Mouse (Mus musculus): ENCODE data around the gene Tspan7. TPM values are rescaled to one million over a fixed set of nuclear protein-coding genes. Genes with fewer than 3 reads are reported as not detected.
A peak's percentile ranks its signal among the peaks of the same experiment; 100 is the strongest.

The Tspan7 gene
- polyA plus RNA-seq, 1 experiment: 262 TPM

DNA sequence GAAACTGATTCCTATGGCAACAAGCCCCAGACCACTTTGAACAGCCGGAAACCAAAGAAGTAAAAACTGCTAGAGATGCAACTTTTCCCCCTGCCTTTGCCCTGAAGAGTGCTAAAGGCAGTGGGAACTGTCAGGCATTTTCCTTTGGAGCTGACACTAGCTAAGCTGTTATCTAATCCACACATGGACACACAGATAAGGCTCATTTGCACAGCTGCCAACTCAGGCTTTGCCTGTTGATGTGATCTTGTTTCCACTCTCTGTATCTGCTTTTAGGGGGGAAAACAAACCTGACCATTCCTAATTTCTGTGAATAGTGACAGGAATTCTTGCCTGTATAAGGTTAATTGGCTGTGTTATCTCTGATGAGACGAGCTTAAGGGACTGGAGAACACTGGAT is 17.7 kb downstream of the Tspan7 start:
- no peak for DNase-seq (ENCODE audit: low read depth)

DNA sequence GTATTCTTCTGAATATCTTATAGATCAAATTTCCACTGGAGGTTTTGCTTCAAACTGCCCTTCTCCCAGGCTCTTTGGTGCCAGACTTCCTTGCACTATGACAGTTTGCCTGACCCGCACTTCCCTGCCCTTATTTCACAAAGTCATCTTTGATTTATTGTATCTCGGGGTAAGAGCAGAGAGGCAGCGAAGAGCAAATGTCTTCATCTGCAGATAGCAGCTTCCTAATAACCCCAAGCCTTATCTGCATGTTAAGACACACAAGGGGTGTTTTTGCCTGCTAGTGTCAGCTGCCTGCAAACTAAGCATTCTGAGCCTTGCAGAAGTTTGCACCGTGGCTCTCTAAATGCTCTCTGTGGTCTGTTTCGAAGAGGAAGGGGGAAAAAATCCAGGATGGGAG is 29.5 kb downstream of the Tspan7 start:
- TF ChIP-seq POLR2A (IDR thresholded peaks at IDR 0.05; ENCODE audit: borderline replicate concordance, extremely low read depth, insufficient read depth, insufficient read length, poor library complexity, severe bottlenecking) (no peak), CTCF (IDR thresholded peaks at IDR 0.05; ENCODE audit: borderline replicate concordance, extremely low read depth, insufficient read depth, insufficient read length) (no peak)

More for the DNA sequence above, 17.7 kb downstream of the Tspan7 start:
- TF ChIP-seq CTCF (IDR thresholded peaks at IDR 0.05; ENCODE audit: borderline replicate concordance, extremely low read depth, insufficient read depth, insufficient read length) (no peak), POLR2A (IDR thresholded peaks at IDR 0.05; ENCODE audit: borderline replicate concordance, extremely low read depth, insufficient read depth, insufficient read length, poor library complexity, severe bottlenecking) (no peak)

DNA sequence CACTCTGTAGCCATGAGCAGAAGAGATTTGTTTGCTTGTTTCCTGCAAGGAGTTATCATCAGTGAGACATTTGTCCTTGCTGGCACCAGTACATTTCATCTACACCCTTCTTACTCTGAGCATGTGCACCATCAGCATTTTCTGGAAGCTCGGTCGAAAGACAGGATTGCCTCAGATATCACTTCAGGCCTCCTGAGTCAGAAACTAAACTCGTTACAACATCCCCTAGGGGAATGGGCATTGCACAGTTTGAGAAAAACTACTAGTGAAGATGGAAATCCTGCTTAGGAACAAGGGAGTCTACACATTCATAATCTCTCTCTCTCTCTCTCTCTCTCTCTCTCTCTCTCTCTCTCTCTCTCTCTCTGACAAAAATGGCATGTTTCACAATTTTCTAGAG is 30.0 kb downstream of the Tspan7 start:
- peak; percentile 3 for DNase-seq (ENCODE audit: low read depth)
- TF ChIP-seq POLR2A (IDR thresholded peaks at IDR 0.05; ENCODE audit: borderline replicate concordance, extremely low read depth, insufficient read depth, insufficient read length, poor library complexity, severe bottlenecking) (no peak), CTCF (IDR thresholded peaks at IDR 0.05; ENCODE audit: borderline replicate concordance, extremely low read depth, insufficient read depth, insufficient read length) (no peak)

More for the DNA sequence above, 29.5 kb downstream of the Tspan7 start:
- DNase-seq (ENCODE audit: low read depth): no peak

DNA sequence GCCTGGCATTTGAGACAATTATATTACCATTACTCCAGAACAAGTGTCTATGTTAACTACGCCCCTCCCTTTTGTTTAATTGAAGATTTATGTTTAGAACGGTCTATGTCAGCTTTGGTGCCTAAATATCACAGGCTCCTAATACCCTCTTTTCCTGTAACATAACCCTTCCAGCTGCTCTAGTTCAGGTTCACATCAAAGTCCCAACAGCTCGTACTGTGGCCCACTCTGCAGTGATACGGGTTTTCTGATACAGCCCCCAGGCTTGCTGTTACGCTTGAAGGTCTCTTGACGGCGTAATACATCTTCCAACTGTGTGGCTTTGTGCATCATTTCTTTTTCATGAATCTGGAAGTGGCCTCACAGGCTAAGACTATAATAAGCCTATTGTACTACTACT is 31.5 kb downstream of the Tspan7 start:
- no peak for DNase-seq (ENCODE audit: low read depth)

DNA sequence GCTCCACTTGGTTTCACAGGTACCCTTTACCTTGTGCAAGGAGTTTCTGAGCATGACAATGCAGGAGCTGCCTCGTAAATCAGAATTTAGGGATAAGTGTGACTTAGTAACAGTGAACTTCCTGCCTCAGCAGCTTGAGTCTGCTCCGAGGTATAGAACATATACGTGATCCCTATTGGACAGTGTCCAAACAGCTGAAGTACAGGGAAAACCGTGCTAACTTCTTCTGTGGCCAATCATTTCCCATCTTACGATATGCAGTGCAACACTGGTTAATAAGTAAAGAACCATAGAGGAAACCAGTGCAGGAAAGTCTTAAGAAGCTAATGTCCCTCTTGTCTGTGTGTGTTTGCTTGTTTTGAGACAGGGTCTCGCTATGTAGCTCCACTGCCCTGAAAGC is 32.0 kb downstream of the Tspan7 start:
- no peak for DNase-seq (ENCODE audit: low read depth)
- no peak for TF ChIP-seq CTCF (IDR thresholded peaks at IDR 0.05; ENCODE audit: borderline replicate concordance, extremely low read depth, insufficient read depth, insufficient read length)
- no peak for TF ChIP-seq POLR2A (IDR thresholded peaks at IDR 0.05; ENCODE audit: borderline replicate concordance, extremely low read depth, insufficient read depth, insufficient read length, poor library complexity, severe bottlenecking)

More for the DNA sequence above, 31.5 kb downstream of the Tspan7 start:
- no peak for TF ChIP-seq POLR2A (IDR thresholded peaks at IDR 0.05; ENCODE audit: borderline replicate concordance, extremely low read depth, insufficient read depth, insufficient read length, poor library complexity, severe bottlenecking)
- no peak for TF ChIP-seq CTCF (IDR thresholded peaks at IDR 0.05; ENCODE audit: borderline replicate concordance, extremely low read depth, insufficient read depth, insufficient read length)

DNA sequence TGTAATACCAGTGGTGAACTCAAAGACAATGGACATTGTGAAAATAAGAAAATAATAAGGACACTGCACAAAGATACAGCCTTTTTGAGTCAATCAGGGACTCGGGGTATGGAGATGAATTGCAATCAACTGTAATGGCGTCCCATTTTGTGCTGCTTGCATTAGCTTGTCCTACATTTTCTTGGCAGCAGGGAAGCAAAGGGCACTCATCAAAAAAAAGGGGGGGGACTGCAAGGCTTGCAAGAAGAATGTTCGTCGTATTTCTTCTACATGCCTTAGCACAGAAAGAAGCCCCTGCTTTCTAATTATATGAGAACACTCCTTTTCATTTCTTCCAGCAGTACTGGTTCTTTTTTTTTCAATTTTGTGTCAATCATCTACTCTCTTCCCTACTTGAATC is 32.8 kb downstream of the Tspan7 start:
- peak; percentile 72 for DNase-seq (ENCODE audit: low read depth)
- TF ChIP-seq POLR2A (IDR thresholded peaks at IDR 0.05; ENCODE audit: borderline replicate concordance, extremely low read depth, insufficient read depth, insufficient read length, poor library complexity, severe bottlenecking): no peak
- no peak for TF ChIP-seq CTCF (IDR thresholded peaks at IDR 0.05; ENCODE audit: borderline replicate concordance, extremely low read depth, insufficient read depth, insufficient read length)

DNA sequence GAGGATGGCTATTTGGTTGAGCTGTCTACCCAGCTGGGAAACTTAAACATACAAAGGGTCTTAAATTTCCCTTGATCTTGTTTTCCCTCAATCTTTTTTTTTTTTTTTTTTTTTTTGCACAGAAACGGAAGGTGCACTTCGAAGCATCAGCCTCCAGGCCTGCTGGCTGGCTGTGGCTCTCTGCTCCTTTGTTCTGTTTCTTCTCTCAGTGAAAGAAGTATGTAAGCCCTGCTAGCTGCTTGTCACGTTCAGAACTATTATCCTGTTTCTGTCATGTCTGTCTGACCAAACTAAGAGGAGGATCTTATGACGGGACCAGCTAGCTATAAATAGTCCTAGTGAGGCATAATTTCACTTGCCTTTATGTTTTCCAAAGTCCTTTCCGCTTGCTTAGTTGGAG is 33.6 kb downstream of the Tspan7 start:
- peak; percentile 56 for DNase-seq (ENCODE audit: low read depth)
- TF ChIP-seq POLR2A (IDR thresholded peaks at IDR 0.05; ENCODE audit: borderline replicate concordance, extremely low read depth, insufficient read depth, insufficient read length, poor library complexity, severe bottlenecking): no peak
- TF ChIP-seq CTCF (IDR thresholded peaks at IDR 0.05; ENCODE audit: borderline replicate concordance, extremely low read depth, insufficient read depth, insufficient read length): no peak

DNA sequence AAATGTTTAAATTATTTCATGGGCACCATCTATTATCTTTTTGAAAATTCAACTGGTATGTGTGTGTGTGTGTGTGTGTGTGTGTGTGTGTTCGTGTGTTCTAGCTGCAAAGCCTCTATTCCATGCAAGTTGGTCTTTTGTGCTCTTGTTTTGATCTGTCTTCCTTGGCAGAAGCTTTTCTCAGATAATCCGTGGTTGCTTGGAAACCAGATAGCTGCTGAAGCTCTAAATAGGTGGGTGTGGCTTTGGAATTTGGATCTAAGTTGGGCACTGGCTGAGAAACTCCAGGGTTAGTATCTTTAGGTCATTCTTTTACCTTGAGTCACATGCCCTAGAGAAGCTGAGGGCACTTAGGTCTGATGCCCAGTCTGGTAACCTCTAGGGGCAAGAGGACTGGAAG is 50.5 kb downstream of the Tspan7 start:
- peak; percentile 71 for DNase-seq (ENCODE audit: low read depth)
- TF ChIP-seq CTCF (IDR thresholded peaks at IDR 0.05; ENCODE audit: borderline replicate concordance, extremely low read depth, insufficient read depth, insufficient read length) (no peak), POLR2A (IDR thresholded peaks at IDR 0.05; ENCODE audit: borderline replicate concordance, extremely low read depth, insufficient read depth, insufficient read length, poor library complexity, severe bottlenecking) (no peak)

GRCm38 (mm10) chrX:10539009-10539408 is 54.1 kb downstream of the Tspan7 start:
- no peak for DNase-seq (ENCODE audit: low read depth)
- TF ChIP-seq POLR2A (IDR thresholded peaks at IDR 0.05; ENCODE audit: borderline replicate concordance, extremely low read depth, insufficient read depth, insufficient read length, poor library complexity, severe bottlenecking): no peak
- TF ChIP-seq CTCF (IDR thresholded peaks at IDR 0.05; ENCODE audit: borderline replicate concordance, extremely low read depth, insufficient read depth, insufficient read length): no peak

DNA sequence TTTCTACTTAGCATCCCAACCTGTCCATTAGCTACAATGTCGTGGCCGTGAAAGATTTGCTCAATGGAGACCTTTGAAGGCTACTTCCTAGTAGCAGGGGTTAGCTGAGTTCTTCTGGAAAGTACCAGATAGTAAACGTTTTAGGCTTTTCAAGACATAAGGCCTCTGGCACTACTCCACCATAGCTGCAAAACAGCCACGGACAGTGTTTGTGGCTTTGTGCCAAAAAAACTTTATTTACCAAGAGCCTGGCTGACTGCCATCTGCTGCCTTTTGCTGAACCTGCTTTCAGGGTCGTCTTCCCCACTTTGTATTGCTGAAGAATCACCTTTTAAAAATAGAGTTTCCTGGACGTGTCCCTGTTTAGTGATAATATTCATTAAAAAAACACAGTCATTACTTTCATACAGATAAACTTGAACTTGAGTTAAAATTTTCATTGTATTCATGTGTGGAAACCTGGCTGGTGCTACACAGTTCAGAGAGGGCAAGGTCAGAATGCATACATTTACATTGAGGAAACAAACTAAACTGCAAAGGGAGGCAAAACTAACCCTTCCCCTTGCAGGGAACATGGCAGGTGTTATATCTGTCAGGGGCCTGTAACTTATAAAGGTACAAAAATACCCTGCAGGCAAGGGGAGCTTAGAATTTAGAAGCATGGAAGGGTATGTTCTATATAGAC is 54.7 kb downstream of the Tspan7 start:
- DNase-seq (ENCODE audit: low read depth): peak; percentile 37
- TF ChIP-seq CTCF (IDR thresholded peaks at IDR 0.05; ENCODE audit: borderline replicate concordance, extremely low read depth, insufficient read depth, insufficient read length) (no peak), POLR2A (IDR thresholded peaks at IDR 0.05; ENCODE audit: borderline replicate concordance, extremely low read depth, insufficient read depth, insufficient read length, poor library complexity, severe bottlenecking) (no peak)

- DNase-seq (ENCODE audit: low read depth): no peak
- TF ChIP-seq POLR2A (IDR thresholded peaks at IDR 0.05; ENCODE audit: borderline replicate concordance, extremely low read depth, insufficient read depth, insufficient read length, poor library complexity, severe bottlenecking) (no peak), CTCF (IDR thresholded peaks at IDR 0.05; ENCODE audit: borderline replicate concordance, extremely low read depth, insufficient read depth, insufficient read length) (no peak)
Measured at GRCm38 (mm10) chrX:10546840-10547239, 61.9 kb downstream of the Tspan7 start.

DNA sequence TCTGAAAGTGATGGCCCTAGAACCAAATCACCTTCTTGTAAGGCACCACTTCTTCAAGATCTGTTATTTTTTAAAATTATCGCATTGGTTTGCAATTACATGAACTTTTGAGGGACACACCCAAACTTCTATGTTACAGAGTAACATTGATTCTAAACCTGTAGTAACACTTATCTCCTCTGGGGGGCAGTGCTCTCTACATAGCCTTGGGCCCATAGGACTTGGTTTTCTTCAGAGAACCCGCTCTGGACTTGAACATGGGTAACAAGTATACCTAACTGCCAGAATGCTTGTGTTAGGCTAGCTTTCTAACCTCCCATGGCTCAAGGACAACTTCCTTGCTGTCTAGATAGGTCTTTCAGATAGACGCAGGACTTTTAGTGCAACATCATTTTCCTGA is 64.8 kb downstream of the Tspan7 start:
- TF ChIP-seq POLR2A (IDR thresholded peaks at IDR 0.05; ENCODE audit: borderline replicate concordance, extremely low read depth, insufficient read depth, insufficient read length, poor library complexity, severe bottlenecking) (no peak), CTCF (IDR thresholded peaks at IDR 0.05; ENCODE audit: borderline replicate concordance, extremely low read depth, insufficient read depth, insufficient read length) (no peak)
- DNase-seq (ENCODE audit: low read depth): no peak
